Mouse (Mus musculus): Measurements from ENCODE around the gene Cbr1.
"Not testable (repeated sequence)": the region's sequence is repeated elsewhere in the genome, so short reads cannot be mapped to it uniquely, and the experiment has no call there.

The Cbr1 gene

DNA sequence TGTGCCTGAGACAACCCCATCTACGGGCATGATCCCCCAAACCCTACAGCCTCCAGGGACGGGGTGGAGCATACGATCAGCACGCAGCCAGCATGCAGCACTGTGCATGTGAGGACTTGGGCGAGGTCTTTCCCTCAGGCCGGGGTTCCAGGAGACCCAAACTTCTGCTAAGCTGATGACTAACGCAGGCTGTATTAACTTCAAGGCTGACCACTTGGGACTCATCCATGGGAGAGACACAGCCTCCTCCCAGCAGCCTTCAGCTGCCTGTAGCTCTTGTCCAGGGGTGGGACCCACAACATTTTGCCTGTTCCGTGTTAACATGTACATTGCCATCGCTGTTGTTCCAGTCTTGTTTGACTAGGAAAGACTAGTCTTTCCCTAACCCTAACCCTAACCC is 8.1 kb upstream of the Cbr1 start:
- CTCF ChIA-PET, result no interaction called here

GRCm38 (mm10) chr16:93599461-93599860 is 6.2 kb upstream of the Cbr1 start:
- CTCF ChIA-PET, result no interaction called here

DNA sequence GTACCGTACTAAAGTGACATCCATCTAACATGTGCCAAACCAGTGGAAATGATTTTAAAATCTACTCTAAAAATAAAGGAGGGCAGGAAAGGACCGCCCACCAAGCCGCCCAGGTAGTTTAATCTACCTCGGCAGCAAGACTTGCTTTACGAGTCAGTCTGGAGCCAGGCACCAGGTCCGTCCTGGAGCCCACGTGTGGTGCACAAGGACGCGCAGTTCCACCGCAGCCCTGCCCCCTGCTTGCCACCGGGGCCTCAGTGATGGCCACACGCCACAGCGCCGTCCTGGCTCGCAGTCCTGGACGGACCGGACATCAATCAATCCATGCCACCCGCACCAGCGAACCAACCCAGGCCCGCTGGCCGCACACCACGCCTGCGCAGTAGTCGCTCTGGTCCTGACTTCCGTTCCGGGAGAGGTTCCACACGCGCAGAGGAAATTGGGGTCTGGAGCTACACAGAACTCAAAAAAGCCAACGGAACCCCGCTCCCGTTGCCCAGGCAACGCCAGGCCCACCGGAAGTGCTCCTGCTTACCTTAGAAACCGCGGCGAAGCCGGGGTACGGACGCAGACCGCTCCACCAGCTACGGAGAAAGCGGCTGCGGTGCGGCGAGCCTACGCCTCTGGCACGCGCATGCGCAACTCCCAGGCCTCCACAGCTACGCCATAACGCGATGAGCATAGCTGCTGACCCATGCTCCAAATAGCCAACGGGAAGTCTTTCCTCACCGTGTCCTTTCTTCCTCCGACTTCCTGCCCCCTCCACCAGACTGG is 2.0 kb upstream of the Cbr1 start, which contains the start of gene Setd4:
Gene Setd4 (minus strand): TSS at position 625 of the 774 bp plus-strand sequence.
- CTCF ChIA-PET, result no interaction called here

GRCm38 (mm10) chr16:93604481-93604969 is 1.1 kb upstream of the Cbr1 start:
- CTCF ChIA-PET, result no interaction called here

DNA sequence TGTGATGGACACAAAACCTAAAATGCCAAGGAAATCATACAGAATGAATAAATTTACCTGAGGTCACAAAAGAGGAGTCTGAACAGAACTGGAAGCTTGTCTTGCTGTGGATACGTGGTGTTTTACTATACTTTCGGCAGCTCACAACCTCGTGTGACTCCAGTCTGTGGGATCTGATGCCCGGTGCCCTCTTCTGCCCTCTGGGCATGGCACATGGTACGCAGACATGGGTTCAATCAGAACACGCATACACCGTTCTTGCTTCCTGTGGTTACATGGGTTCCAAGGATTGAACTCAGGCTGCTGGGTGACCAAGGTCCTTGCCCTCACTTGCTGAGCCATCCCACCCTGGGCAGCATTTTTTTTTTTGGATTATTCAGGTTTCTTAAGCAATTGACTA is 493 bp downstream of the Cbr1 start:
- CTCF ChIA-PET, result interaction anchor here (0.6 kb wide), 1 partner anchor 8 kb away, joined by 6 read pairs; no protein-coding TSS in a partner anchor

DNA sequence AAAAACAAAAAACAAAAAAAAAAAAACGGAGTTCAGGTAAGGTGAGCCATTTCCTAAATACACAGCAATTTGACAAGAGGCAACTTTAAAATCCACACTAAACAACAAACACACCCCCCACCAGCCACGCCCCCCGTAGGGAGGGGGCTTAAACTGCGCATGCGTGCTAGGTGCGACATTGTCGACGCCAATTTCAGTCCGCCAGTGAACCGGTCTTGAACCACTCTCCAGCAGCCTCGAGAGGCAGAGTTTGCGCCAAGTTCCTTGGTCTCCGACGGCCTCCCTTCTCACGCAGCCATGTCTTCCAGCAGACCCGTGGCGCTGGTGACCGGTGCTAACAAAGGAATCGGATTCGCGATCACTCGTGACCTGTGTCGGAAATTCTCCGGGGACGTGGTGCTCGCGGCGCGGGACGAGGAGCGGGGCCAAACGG is 2.0 kb downstream of the Cbr1 start:
- CTCF ChIA-PET, result no interaction called here

DNA sequence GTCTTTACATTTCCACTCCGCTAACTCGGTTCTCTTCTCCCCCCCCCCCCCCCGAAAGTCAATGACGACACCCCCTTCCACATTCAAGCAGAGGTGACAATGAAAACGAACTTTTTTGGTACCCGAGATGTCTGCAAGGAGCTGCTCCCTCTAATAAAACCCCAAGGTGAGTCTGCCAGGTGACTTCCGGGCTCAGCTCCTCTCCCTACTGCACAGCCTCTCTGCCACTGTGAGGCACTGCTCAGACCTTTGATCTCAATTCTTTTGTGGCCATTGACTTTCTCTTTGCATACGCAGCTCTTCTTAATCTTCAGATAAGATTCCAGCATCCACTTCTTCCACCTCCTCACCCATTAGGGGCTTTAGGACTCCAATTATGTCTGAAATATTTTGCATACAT is 3.1 kb downstream of the Cbr1 start:
- CTCF ChIA-PET, result interaction anchor here (0.6 to 0.7 kb wide), 2 partner anchors 82 to 103 kb away, joined by 3 to 5 read pairs; partner anchors contain the start of gene Dop1b

DNA sequence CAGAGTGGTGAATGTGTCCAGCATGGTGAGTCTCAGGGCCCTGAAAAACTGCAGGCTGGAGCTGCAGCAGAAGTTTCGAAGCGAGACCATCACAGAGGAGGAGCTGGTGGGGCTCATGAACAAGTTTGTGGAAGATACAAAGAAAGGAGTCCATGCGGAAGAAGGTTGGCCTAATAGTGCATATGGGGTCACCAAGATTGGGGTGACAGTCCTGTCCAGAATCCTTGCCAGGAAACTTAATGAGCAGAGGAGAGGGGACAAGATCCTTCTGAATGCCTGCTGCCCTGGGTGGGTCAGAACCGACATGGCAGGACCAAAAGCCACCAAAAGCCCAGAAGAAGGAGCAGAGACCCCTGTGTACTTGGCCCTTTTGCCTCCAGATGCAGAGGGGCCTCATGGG is 4.1 kb downstream of the Cbr1 start:
- CTCF ChIA-PET, result no interaction called here

- CTCF ChIA-PET, result no interaction called here
Observed at GRCm38 (mm10) chr16:93610961-93611360, 5.3 kb downstream of the Cbr1 start.

DNA sequence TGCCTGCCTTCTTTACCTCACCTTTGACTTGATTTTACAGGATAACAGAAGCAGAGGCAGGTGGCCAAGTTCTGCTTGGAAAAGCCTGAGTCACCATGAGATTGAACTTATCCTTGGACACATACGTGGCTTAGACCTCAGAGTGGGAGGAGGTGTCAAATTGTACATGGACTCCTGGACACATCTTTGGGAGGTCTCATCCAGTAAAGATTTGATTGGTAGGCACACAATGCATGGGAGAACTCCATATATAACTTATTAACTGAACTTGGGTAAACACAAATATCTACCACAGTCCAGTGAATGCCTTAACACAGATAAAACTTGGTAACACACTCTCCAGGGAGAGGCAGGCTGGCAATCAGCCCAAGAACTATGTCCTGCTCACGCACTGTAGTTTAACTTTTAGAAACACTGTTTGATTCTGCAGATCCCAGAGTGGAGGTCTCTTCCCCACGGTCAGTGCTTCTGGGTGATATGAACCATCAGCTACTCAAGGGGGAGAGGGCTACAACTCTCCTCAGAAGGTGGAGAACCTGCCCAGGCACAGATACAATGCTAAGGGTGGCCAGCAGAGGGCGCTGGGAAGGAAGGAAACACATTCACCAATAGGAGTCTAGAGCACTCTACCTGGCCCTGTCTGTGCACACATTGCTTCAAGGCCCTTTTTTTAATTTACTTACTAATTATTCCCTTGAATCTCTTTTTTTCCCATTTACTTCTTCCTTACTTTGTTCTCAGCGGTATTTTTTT is 9.6 kb downstream of the Cbr1 start:
- CTCF ChIA-PET, result interaction anchor here (0.7 kb wide), 1 partner anchor 11 kb away, joined by 3 read pairs; no protein-coding TSS in a partner anchor

GRCm38 (mm10) chr16:93623759-93624158 is 18.1 kb downstream of the Cbr1 start:
- CTCF ChIA-PET, result not testable (repeated sequence)

DNA sequence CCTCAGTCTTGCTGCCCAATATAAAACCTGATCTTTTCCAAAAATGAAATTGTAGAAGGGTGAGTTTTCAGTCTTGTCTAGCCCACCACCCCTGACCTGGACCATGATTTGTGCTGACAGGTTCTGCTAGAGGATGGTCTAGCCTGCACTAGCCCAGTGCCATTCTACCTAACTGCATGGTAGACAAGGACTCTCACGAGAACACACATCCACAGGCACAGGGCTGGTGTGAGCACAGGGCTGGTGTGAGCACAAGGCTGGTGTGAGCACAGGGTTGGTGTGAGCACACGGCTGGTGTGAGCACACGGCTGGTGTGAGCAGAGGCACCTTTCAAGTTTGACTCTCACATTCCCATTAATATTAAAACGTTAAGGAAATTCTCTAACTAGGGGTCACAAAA is 19.0 kb downstream of the Cbr1 start:
- CTCF ChIA-PET, result no interaction called here

GRCm38 (mm10) chr16:93626745-93627144 is 21.1 kb downstream of the Cbr1 start:
- CTCF ChIA-PET, result interaction anchor here (0.5 to 0.6 kb wide), 2 partner anchors 11 to 69 kb away, joined by 3 read pairs; no protein-coding TSS in a partner anchor

DNA sequence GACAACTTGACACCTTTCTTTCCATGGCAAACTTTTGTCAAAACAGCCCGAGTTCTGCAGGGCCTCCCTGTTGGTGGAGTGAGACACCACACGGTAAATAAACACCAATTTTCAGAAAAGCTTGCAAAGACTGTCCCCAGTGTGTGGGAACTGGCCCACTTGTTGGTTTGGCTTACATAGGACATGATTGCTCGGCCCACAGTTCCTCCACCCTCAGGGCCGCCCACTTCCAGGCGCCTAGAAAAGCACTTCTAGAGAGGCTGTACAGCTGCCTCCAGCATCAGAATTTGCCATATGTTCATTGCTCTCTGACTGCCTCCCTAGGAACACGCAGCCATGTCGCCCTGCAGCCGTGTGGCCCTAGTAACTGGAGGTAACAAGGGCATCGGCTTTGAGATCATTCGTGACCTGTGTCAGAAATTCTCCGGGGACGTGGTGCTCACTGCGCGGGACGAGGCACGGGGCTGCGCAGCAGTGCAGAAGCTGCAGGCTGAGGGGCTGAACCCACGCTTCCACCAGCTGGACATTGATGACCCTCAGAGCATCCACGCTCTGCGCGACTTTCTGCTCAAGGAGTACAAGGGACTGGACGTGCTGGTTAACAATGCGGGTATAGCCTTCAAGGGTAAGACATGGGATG is 22.2 kb downstream of the Cbr1 start, which contains the start of gene Gm5678:
Gene Gm5678 (plus strand): TSS at position 337 of the 640 bp plus-strand sequence.
- CTCF ChIA-PET, result no interaction called here

- CTCF ChIA-PET, result no interaction called here
Observed at GRCm38 (mm10) chr16:93644006-93644405, 38.4 kb downstream of the Cbr1 start.

DNA sequence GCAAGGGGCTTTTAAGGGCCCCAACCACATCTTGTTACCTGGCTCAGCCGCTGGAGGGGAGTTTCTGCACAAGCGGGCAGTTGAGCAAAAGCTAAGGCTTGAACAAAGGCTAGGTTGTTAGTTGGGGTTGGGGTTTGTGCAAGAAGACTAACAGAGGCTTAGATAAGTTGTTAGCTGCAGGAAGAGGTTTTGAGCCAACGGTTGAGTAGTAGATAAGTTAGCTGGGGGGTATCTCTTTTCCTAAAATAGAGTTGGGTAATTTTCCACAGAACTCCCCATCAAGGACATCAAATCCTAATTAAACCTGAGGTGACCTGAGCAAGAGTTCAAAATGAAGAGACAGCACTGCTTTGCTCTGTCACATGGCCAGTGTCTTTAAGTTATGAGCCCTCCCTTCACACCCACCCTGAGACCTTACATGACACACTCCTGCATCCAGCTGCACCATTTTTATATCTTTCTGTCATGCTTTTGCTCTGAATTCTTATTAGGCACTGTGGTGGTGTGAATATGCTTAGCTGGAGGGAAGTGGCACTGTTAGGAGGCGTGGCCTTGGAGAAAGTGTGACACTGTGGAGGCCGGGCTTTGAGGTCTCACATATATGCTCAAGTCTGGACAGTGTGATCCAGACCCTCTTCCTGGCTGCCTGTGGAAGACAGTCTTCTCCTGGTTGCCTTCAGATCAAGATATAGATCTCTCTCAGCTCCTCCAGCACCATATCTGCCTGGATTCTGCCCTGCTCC is 43.0 kb downstream of the Cbr1 start:
- CTCF ChIA-PET, result no interaction called here

All from spleen, embryonic (tissue).